Mouse (Mus musculus) urinary bladder, postnatal 10 days (tissue): ENCODE data around the gene Vamp2.

ENCODE experiments used
- DNase-seq: peaks from one replicate; pipeline ENCODE4 v3.0.0; 2022; ENCODE audit warnings: low spot score

Gene Vamp2

GRCm38 (mm10) chr11:69133923-69134621 lies 45.8 kb downstream of the Vamp2 start:
- DNase-seq, result no peak

DNA sequence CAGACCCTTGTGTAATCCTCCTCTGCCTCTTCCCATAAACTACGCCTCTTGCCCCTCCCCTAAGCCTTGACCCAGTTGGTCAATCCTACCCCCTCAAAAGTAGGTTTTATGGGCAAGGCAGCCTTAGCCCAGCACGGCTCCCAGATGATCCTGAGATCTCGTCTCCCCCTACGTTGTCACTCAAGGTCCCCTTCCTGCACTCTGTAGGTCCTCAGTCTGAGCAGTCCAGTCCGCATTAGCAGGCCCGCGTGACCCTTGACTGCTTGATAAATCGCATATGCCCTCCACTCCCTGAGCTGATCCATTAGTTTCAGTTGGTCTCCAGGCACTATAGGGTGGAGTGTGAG lies 46.3 kb downstream of the Vamp2 start:
- no peak for DNase-seq

DNA sequence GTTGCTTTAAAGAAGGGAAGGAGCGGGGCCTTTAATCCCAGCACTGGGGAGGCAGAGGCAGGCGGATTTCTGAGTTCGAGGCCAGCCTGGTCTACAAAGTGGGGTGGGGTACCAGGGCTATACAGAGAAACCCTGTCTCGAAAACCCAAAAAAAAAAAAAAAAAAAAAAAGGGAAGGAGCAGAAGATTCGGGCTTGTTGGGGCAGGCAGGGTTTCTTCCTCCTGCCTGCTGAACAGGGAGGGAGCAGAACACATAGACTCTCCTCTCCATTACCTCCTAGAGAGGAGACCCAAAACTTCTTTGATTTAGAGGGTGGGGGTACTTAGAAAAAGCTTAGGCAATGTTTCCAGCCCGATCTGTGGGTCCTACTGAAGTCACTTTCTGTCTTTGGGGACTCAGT lies 47.1 kb downstream of the Vamp2 start:
- no peak for DNase-seq
